19 mouse cellular contexts compared by ENCODE assay signal in genomic region chr1:184679416-184679965, GRCm38 (mm10). TPM values are rescaled to one million over a fixed set of nuclear protein-coding genes. Genes with fewer than 3 reads are reported as not detected.
DNase-seq lines count a peak whose midpoint lies in the region; ATAC-seq lines count a peak whose summit lies in the region.
"Had no signal": no experiment of that assay in that cellular context is flagged by ENCODE, and none has a peak within 500 bp of the region (broad histone marks: within the 10 kb centered on the region; RNA-seq: fewer than 3 reads in every experiment).

No protein-coding gene starts in this region.

- no peaks in the 10 kb centered on the region for H3K4me1 ChIP-seq in forebrain, embryonic 13.5 days
- H3K4me1 ChIP-seq in forebrain, embryonic 15.5 days = no peaks in the 10 kb centered on the region
- H3K4me1 ChIP-seq in kidney, embryonic 15.5 days = peaks cover 8% of the 10 kb centered on the region

- no peaks in the 10 kb centered on the region for H3K36me3 ChIP-seq in forebrain, embryonic 13.5 days (ENCODE audit: poor library complexity, severe bottlenecking)
- H3K36me3 ChIP-seq in forebrain, embryonic 15.5 days = no peaks in the 10 kb centered on the region
- H3K36me3 ChIP-seq in kidney, embryonic 15.5 days = no peaks in the 10 kb centered on the region
- H3K36me3 ChIP-seq: embryonic facial prominence, embryonic 13.5 days; heart, embryonic 15.5 days; hindbrain, embryonic 10.5 days had no signal

- H3K9ac ChIP-seq in forebrain, embryonic 13.5 days = no peak overlapping the region
- H3K9ac ChIP-seq in forebrain, embryonic 15.5 days (replicated peaks) = no peak overlapping the region
- H3K9ac ChIP-seq in kidney, embryonic 15.5 days = no peak overlapping the region
- H3K9ac ChIP-seq: embryonic facial prominence, embryonic 13.5 days; heart, embryonic 15.5 days; hindbrain, embryonic 14.5 days had no signal

- no peaks in the 10 kb centered on the region for H3K9me3 ChIP-seq in forebrain, embryonic 13.5 days (replicated peaks)
- no peaks in the 10 kb centered on the region for H3K9me3 ChIP-seq in forebrain, embryonic 15.5 days
- no peaks in the 10 kb centered on the region for H3K9me3 ChIP-seq in kidney, embryonic 15.5 days (replicated peaks)
- H3K9me3 ChIP-seq: embryonic facial prominence, embryonic 13.5 days; heart, embryonic 15.5 days; hindbrain, embryonic 10.5 days had no signal

- no peak overlapping the region for H3K4me3 ChIP-seq in forebrain, embryonic 13.5 days
- H3K4me3 ChIP-seq in forebrain, embryonic 15.5 days = no peak overlapping the region
- H3K4me3 ChIP-seq in kidney, embryonic 15.5 days (replicated peaks) = no peak overlapping the region
- H3K4me3 ChIP-seq: embryonic facial prominence, embryonic 13.5 days; heart, adult 2 months; heart, embryonic 15.5 days; hindbrain, embryonic 10.5 days had no signal

- no peak overlapping the region for H3K27ac ChIP-seq in forebrain, embryonic 13.5 days
- no peak overlapping the region for H3K27ac ChIP-seq in forebrain, embryonic 15.5 days (replicated peaks)
- no peak overlapping the region for H3K27ac ChIP-seq in kidney, embryonic 15.5 days
- H3K27ac ChIP-seq: embryonic facial prominence, embryonic 13.5 days; heart, adult 2 months; heart, embryonic 15.5 days; hindbrain, embryonic 10.5 days; hindbrain, embryonic 14.5 days had no signal

- no peak overlapping the region for H3K4me2 ChIP-seq in forebrain, embryonic 13.5 days
- no peak overlapping the region for H3K4me2 ChIP-seq in forebrain, embryonic 15.5 days (replicated peaks)
- no peak overlapping the region for H3K4me2 ChIP-seq in kidney, embryonic 15.5 days
- H3K4me2 ChIP-seq: embryonic facial prominence, embryonic 13.5 days; heart, embryonic 11.5 days; heart, embryonic 15.5 days; hindbrain, embryonic 14.5 days had no signal

- WGBS in forebrain, embryonic 13.5 days = 59% methylated on average over 8 of the region's 8 CpGs
- 41% methylated on average over 8 of the region's 8 CpGs for WGBS in forebrain, embryonic 15.5 days
- 55% methylated on average over 8 of the region's 8 CpGs for WGBS in kidney, embryonic 15.5 days

- ATAC-seq in forebrain, embryonic 13.5 days = 0 out of 2 replicates have a peak, but pooled peaks have one; percentile 41
- ATAC-seq in forebrain, embryonic 15.5 days (replicated peaks) = no peak
- peak; percentile 54 for ATAC-seq in kidney, embryonic 15.5 days (replicated peaks; ENCODE audit: low FRiP score)
- ATAC-seq: intestine, embryonic 16.5 days had no signal

- no peaks in the 10 kb centered on the region for H3K27me3 ChIP-seq in forebrain, embryonic 13.5 days
- no peaks in the 10 kb centered on the region for H3K27me3 ChIP-seq in forebrain, embryonic 15.5 days
- peaks cover 39% of the 10 kb centered on the region for H3K27me3 ChIP-seq in kidney, embryonic 15.5 days
- H3K27me3 ChIP-seq: embryonic facial prominence, embryonic 13.5 days; heart, embryonic 15.5 days had no signal

- DNase-seq in kidney, adult 11 months = no peak
- DNase-seq in retina, embryonic 14.5 days (ENCODE audit: low spot score) = peak; percentile 13
- DNase-seq in spleen, postnatal 36 days (ENCODE audit: low spot score in 2 of 2) = no peak
- DNase-seq: adrenal gland, adult 2 months; adrenal gland, postnatal 25 days; cerebellum, adult 11 months; cerebellum, adult 8-10 months; cerebellum, postnatal 36 days; gastrocnemius, postnatal 10 days; heart, adult 2 months had no signal

RNA-seq across cellular contexts. Expression of gene Hlx, which starts 52.9 kb away (rescaled TPM):
- polyA plus RNA-seq in forebrain, embryonic 13.5 days (2015; fragmentation: Nextera tagmentation; extraction: Ambion mirVana) = 1.5 and 1.7 TPM in 2 replicates
- polyA plus RNA-seq in forebrain, embryonic 15.5 days (2015; fragmentation: Nextera tagmentation; extraction: Ambion mirVana) = 1.1 and 1.5 TPM in 2 replicates
- polyA plus RNA-seq in kidney, embryonic 15.5 days (2015; fragmentation: Nextera tagmentation; extraction: Ambion mirVana) = 16.6 and 18.5 TPM in 2 replicates
